Mouse (Mus musculus): Measurements from ENCODE around the gene Atxn1l. TPM values are rescaled to one million over a fixed set of nuclear protein-coding genes. Genes with fewer than 3 reads are reported as not detected.

The Atxn1l gene
- polyA plus RNA-seq, 1 experiment from 2014 or later, result 4.0 TPM

Other genes starting within 250 kb of the Atxn1l start
- not detected in 2 replicates for gene Pmfbp1, start 243.7 kb downstream of the Atxn1l start, polyA plus RNA-seq (2015; fragmentation: Nextera tagmentation; extraction: Ambion mirVana)
- 18.7 and 18.8 TPM in 2 replicates for gene Dhx38, start 171.9 kb downstream of the Atxn1l start, polyA plus RNA-seq (2015; fragmentation: Nextera tagmentation; extraction: Ambion mirVana)
- 30.6 and 32.9 TPM in 2 replicates for gene Txnl4b, start 171.8 kb downstream of the Atxn1l start, polyA plus RNA-seq (2015; fragmentation: Nextera tagmentation; extraction: Ambion mirVana)
- gene Hp, start 158.6 kb downstream of the Atxn1l start, polyA plus RNA-seq (2015; fragmentation: Nextera tagmentation; extraction: Ambion mirVana), result 2.2 and 2.7 TPM in 2 replicates
- gene Dhodh, start 129.1 kb downstream of the Atxn1l start, polyA plus RNA-seq (2015; fragmentation: Nextera tagmentation; extraction: Ambion mirVana), result 37.3 and 37.6 TPM in 2 replicates
- 0.14 and 0.26 TPM in 2 replicates for gene Pkd1l3, start 123.2 kb downstream of the Atxn1l start, polyA plus RNA-seq (2015; fragmentation: Nextera tagmentation; extraction: Ambion mirVana)
- gene Ist1, start 44.5 kb downstream of the Atxn1l start, polyA plus RNA-seq (2015; fragmentation: Nextera tagmentation; extraction: Ambion mirVana), result 113 TPM in 2 replicates
- gene Zfp821, start 32.2 kb downstream of the Atxn1l start, polyA plus RNA-seq (2015; fragmentation: Nextera tagmentation; extraction: Ambion mirVana), result 12.8 and 13.5 TPM in 2 replicates
- 26.3 and 28.2 TPM in 2 replicates for gene Ap1g1, start 40.8 kb upstream of the Atxn1l start, polyA plus RNA-seq (2015; fragmentation: Nextera tagmentation; extraction: Ambion mirVana)
- 0.68 and 0.72 TPM in 2 replicates for gene Phlpp2, start 130.8 kb upstream of the Atxn1l start, polyA plus RNA-seq (2015; fragmentation: Nextera tagmentation; extraction: Ambion mirVana)
- 0.44 and 0.73 TPM in 2 replicates for gene Marveld3, start 224.5 kb upstream of the Atxn1l start, polyA plus RNA-seq (2015; fragmentation: Nextera tagmentation; extraction: Ambion mirVana)